Mouse (Mus musculus) T-helper 1 cell (primary cell): Measurements from ENCODE around the gene Trpm3.

ENCODE experiments used
- in situ Hi-C: fragments of 300-600 bp; cut with MboI, MseI; formaldehyde crosslinking; loops from one replicate; pipeline ENCODE4 v1.15.1; 2025; ENCODE audit warnings: high pct_unique_total_duplicates

Gene Trpm3

DNA sequence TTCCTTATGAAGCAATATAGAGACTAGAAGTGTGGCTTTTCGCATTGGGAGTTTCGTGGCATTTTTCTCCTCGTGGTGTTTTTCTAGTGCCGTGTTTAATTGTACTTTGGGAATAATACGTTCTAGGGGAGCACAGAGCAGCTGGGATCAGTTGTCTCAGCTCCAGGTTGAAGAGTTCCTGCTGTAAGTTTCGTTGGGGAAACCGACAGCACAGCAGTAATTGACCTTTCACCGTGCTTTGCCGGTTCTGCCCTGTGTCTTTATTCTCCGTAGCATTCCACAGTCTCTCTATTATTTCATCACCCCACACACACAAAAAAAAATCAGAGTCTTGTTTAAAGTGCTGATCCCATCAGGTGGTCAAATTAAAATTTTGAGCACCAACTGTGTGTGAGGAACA is 496.8 kb downstream of the Trpm3 start:
- in situ Hi-C loops: no loop called here

DNA sequence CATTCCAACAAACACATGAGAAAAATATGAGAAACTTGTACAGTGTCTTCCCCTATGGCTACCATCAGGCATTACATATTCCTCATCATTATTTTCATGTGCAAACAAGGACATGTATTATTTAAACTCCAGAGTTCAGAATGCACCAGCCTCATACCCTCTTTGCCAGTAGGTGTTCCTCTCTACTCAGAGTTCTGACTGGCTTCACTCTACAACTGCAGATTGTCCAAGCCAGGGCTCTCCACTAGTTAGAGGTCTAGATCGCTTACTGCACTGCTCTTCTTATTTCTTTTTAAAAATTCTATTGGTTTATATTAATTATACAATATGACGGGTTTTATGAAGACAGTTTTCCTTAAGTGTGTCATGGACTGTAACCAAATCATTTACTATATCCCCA is 498.9 kb downstream of the Trpm3 start:
- in situ Hi-C loops: no loop called here

- in situ Hi-C loops: no loop called here
Observed at GRCm38 (mm10) chr19:22638394-22638954, 499.6 kb downstream of the Trpm3 start.

GRCm38 (mm10) chr19:22642124-22642523 is 503.3 kb downstream of the Trpm3 start:
- in situ Hi-C loops: no loop called here

DNA sequence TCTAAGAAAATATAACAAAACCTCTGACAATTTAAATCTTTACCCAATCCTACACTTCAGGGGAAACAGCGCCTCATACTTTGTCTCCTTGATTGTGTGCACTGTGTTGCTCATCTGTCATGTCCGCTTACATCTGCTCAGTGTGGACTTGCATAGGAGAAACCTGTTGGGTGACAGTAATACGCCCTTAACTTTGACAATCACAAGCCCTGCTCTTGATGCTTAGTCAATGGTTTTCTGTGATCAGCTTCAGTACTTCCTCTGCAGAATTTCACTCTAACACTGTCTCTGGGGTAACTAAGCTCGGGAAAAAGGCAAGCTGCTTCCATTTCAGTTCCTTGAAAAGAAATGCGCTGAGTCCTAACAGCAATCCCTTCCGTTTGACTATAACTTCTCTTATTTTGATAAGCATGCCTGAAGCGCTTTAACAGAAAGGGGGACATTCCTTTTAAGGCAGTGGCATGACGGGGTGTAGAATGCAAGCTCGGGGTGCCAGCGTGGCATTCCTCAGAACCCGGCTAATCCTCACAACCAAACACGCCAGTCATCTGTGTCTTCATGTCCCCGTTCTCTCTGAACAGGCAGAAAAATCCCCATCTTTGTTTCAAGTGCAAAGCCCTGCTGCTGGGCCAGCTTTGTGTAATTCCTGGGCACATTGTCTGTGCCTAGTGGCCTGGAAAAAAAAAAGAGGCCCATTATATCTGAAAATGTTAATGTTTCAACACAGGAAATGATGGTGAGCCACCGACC is 517.8 kb downstream of the Trpm3 start:
- in situ Hi-C loops: no loop called here

GRCm38 (mm10) chr19:22657251-22657650 is 518.4 kb downstream of the Trpm3 start:
- in situ Hi-C loops: no loop called here

- in situ Hi-C loops: no loop called here
Observed at GRCm38 (mm10) chr19:22665401-22665800, 526.6 kb downstream of the Trpm3 start.

GRCm38 (mm10) chr19:22670222-22670621 is 531.4 kb downstream of the Trpm3 start:
- in situ Hi-C loops: no loop called here

DNA sequence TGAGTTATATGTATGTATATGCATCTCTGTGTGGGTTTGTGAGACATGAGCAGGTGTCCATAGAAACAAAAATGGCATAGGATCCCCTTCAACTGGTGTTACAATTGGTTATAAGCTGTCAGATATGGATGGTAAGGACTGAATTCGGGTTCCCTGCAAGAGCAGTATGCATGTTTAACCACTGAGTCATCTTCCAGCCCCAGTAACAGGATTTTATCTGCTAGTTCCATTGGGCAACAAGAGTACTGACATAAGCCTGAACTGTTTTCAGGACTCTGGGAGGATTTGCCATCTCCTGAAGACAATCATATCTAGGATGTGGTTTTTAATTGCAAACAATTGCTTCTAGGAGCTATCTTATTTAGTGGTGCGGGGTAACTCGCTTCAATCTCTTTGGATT is 534.0 kb downstream of the Trpm3 start:
- in situ Hi-C loops: no loop called here

DNA sequence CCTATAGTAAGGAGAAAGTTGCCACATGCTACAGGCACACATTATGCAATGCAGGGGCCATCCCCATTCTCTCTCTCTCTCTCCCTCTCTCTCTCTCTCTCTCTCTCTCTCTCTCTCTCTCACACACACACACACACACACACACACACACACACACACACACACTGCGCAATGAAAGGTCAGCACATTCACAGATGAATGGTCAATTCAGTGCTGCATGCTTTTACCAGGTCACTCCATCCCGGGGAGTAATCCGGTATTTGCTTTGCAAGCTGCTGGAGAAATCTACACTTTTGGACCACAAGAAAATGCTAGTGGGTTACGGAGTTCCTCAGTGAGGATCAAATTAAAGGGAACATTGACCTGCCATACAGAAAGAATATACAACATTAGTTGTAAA is 537.4 kb downstream of the Trpm3 start:
- in situ Hi-C loops: no loop called here

GRCm38 (mm10) chr19:22682238-22682637 is 543.4 kb downstream of the Trpm3 start:
- in situ Hi-C loops: no loop called here

GRCm38 (mm10) chr19:22691995-22692394 is 553.1 kb downstream of the Trpm3 start:
- in situ Hi-C loops: no loop called here

DNA sequence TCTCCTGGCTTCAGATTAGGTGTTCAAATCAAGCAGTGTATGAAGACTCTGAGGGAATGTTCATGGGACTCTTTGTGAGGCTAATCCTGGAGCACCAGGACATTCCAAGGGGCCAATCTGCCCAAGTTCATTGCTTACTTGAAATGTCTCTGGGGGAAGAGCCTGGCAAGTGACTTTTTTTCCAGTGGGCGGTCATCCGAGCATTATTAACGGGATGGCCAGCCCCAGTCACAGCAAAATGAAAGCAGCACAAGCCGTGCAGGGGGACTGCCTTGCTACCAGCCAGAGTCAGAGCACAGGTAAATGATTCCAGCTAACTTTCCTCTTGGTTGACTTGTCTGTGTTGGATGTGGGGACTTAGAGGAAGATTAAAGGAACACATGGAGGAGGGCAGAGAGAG is 553.7 kb downstream of the Trpm3 start:
- in situ Hi-C loops: no loop called here

DNA sequence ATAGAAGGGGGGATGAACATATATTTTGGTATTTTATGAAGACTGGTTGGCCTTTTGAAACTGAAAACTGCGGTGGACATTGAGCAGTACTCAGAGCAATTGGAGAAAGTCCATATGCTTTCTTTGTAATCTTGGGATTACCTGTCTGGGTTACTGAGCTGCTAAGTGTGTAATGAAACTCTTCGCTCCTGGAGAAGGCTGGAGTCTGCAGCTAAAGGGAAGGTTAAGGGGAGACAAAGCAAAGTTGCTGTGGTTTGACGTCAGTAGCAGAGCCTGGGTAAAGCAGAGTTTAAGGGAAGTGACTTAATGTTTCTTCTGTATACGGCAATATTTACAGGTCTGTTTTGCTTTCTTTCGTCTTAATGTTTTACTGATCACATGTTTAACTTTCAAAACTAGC is 554.1 kb downstream of the Trpm3 start:
- in situ Hi-C loops: no loop called here

- in situ Hi-C loops: no loop called here
Observed at GRCm38 (mm10) chr19:22695423-22695822, 556.6 kb downstream of the Trpm3 start.

DNA sequence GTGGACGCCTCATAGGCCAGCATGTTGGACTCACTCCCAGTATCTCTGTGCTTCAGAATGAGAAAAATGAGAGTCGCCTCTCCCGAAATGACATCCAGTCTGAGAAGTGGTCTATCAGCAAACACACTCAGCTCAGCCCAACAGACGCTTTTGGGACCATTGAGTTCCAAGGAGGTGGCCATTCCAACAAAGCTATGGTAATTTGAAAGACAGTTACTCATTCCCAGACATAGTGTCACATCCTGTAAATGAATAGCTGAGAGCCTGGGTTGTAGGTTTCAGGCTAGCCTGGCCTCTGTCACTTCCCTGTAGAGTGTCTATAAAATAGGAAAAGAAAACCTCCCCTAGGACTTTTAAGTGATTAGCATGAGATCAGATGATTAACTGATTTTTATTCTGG is 559.9 kb downstream of the Trpm3 start:
- in situ Hi-C loops: no loop called here

- in situ Hi-C loops: no loop called here
Observed at GRCm38 (mm10) chr19:22700871-22701651, 562.2 kb downstream of the Trpm3 start.

DNA sequence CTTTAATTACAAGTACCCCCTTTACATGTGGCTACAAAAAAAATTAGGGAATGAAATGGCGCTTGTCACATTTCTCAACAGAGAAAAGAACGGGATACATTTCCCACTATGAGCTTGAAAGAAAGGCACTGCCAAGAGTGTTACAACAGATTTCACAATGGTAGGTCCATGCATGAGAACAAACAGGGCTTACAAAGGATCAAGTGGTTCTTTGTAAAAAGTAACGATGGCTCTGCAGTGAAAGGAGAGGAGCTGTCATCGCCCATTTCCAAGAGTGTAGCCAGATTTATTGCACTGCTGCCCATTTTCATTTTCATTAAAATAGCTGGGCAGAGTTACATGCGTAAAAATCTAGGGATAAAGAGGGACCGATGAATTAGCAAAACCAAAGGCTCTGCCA is 565.0 kb downstream of the Trpm3 start:
- in situ Hi-C loops: no loop called here

- in situ Hi-C loops: no loop called here
Observed at GRCm38 (mm10) chr19:22705414-22705813, 566.6 kb downstream of the Trpm3 start.

- in situ Hi-C loops: no loop called here
Observed at GRCm38 (mm10) chr19:22719027-22719426, 580.2 kb downstream of the Trpm3 start.

DNA sequence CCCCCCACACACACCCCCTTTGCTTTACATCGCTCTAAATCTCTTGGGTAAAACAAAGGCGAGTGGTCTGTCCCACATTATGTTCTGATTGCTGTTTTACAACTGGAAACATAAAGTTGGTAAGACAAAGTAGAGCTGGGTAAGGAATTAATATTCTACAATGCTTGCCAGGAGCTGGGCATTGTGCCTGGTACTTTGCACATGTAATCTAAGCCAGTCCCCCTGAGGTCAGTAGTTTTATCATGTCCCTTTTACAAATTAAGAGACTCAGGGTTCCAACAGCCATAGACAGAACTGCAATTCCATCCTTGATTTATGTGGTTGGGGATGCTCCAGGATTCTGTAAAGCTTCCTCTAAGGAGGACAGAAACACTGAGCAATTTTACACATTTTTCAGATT is 591.0 kb downstream of the Trpm3 start:
- in situ Hi-C loops: no loop called here

DNA sequence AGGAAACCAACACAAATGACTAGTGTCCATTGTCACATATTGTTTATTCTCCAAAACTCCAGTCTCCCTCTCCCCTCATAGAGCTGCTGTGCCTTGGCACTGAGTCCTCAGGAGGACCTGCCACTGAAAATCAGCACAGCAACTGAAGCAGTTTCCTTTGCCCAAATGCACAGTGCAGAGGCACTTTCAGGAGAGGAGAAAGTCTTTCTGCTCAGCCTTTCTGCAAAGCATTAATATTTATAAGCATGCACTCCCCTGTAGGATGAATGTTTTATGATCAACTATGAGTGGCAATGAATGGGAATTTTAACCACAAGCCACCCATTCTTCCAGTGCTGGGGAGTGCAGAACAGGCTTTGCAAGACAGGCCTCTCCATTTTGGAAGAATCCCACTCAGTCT is 592.1 kb downstream of the Trpm3 start:
- in situ Hi-C loops: no loop called here

GRCm38 (mm10) chr19:22736870-22737269 is 598.0 kb downstream of the Trpm3 start:
- in situ Hi-C loops: no loop called here
